Mouse (Mus musculus) liver, embryonic 14.5 days (tissue): ENCODE measurements at regions not wholly inside any gene's neighbourhood (a gene's known extent, or its start where the extent isn't known, plus 50 kb on each side); places are given as distances from the start of the nearest gene placed in this dataset.

Experiments
- ATAC-seq: fragments of 200-750 bp; cut with Nextera tagmentation; 2 replicates; pipeline ENCODE4 v1.8.0; 2017; ENCODE audit warnings: moderate number of reproducible peaks, mild to moderate bottlenecking, moderate library complexity; ENCODE audit not compliant: insufficient read depth
- DNase-seq, 3 experiments: peaks; one replicate each; pipeline ENCODE4 v3.0.0-alpha.2; 2012 to 2013; ENCODE audit warnings: low read depth in 3 of 3, low spot score in 3 of 3
- H3K27ac ChIP-seq: fragments of 300-500 bp; sonication (generic); 2 replicates; pipeline ENCODE4 v1.5.1; 2014; ENCODE audit warnings: moderate library complexity, mild to moderate bottlenecking, control low read depth, inconsistent platforms
- H3K27me3 ChIP-seq: fragments of 300-500 bp; sonication (generic); 2 replicates; pipeline ENCODE4 v1.6.1; 2014; ENCODE audit warnings: mild to moderate bottlenecking, low read length, moderate library complexity; ENCODE audit not compliant: control insufficient read depth, insufficient read depth
- H3K36me3 ChIP-seq: fragments of 300-500 bp; sonication (generic); replicated peaks from 2 replicates; pipeline ENCODE4 v1.6.1; 2014; ENCODE audit warnings: low read depth; ENCODE audit not compliant: control insufficient read depth, insufficient read depth
- H3K4me1 ChIP-seq, 2 experiments: fragments of 200-500 bp in 1 of 2; fragments of 300-500 bp in 1 of 2; sonication (generic) in 1 of 2; replicated peaks; 2 replicates each; pipeline ENCODE4 v1.6.1; 2012 to 2014; ENCODE audit warnings: antibody characterized with exemption in 1 of 2, inconsistent platforms in 1 of 2, low read length in 1 of 2; ENCODE audit not compliant: control insufficient read depth in 2 of 2, insufficient read depth in 2 of 2
- H3K4me2 ChIP-seq: fragments of 300-500 bp; sonication (generic); 2 replicates; pipeline ENCODE4 v1.6.1; 2014; ENCODE audit warnings: low read depth, mild to moderate bottlenecking, control low read depth, moderate library complexity
- H3K4me3 ChIP-seq, 2 experiments: fragments of 200-500 bp in 1 of 2; fragments of 300-500 bp in 1 of 2; sonication (generic) in 1 of 2; 2 replicates each; pipeline ENCODE4 v1.5.1; 2012 to 2014; ENCODE audit warnings: low read depth in 2 of 2, low read length in 2 of 2, mild to moderate bottlenecking in 2 of 2, control low read depth in 1 of 2, inconsistent platforms in 1 of 2, moderate library complexity in 1 of 2; ENCODE audit not compliant: insufficient read depth in 1 of 2
- H3K9ac ChIP-seq: fragments of 300-500 bp; sonication (generic); replicated peaks from 2 replicates; pipeline ENCODE4 v1.6.1; 2014; ENCODE audit warnings: mild to moderate bottlenecking, control low read depth, moderate library complexity
- H3K9me3 ChIP-seq: fragments of 300-500 bp; sonication (generic); 2 replicates; pipeline ENCODE4 v1.6.1; 2016; ENCODE audit warnings: low read length, mixed read lengths; ENCODE audit not compliant: control insufficient read depth
- CTCF ChIP-seq: IDR thresholded peaks from 2 replicates; pipeline ENCODE4 v1.5.1; 2016; ENCODE audit warnings: antibody characterized with exemption, low read depth, control low read depth
- EP300 ChIP-seq: IDR thresholded peaks from 2 replicates; pipeline ENCODE4 v1.6.1; 2016; ENCODE audit warnings: antibody characterized with exemption, low read depth
- WGBS: fragments of 180-500 bp; shearing (Covaris S2); extraction: QIAGEN DNeasy Blood & Tissue Kit; methylation state at CpG from one replicate; pipeline ENCODE4 v1.1.7; 2014; ENCODE audit not compliant: insufficient replicate concordance; 5-methylcytosine and 5-hydroxymethylcytosine counted together

DNA sequence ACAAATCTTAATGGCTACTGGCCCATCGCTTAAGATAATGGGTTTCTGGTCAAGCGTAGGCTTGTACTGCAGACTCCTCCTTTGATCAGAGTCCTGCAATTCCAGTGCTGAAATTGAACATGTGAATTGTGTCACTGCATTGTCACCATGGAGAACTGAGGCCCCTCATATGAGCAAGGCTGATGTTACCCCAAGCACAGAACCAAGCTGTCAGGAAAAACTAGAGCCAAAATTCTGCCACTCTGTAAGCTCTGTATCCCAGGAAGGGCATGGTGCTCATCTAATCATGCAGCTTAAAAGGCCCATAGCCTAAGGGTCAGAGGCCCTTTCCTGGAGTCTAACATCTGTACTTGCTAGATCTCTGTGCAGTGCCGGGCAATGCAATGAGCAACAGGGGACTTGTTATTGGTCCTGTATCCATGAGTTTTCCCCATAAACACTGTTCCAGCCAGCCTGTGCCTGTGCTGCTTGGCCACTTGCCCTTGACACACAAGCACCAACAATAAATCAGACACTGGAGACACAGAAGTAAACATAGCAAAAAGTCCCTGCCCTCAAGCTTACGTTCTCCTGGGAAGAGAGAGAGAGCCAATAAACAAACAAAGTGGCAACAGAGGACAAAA lies 760.2 kb downstream of the 1700064H15Rik start:
- no peak overlapping the region for H3K4me3 ChIP-seq
- no peaks in the 10 kb centered on the region for H3K27me3 ChIP-seq
- ATAC-seq, result no peak
- no peak overlapping the region for H3K27ac ChIP-seq
- no peak overlapping the region for H3K4me2 ChIP-seq
- H3K9me3 ChIP-seq, result no peaks in the 10 kb centered on the region
- H3K9ac ChIP-seq, result no peak overlapping the region
- DNase-seq, result no peak
- H3K4me1 ChIP-seq, result no peaks in the 10 kb centered on the region
- TF ChIP-seq EP300 (no peak), CTCF (no peak)
- 63% methylated on average over 4 of the region's 4 CpGs for WGBS
- H3K36me3 ChIP-seq, result no peaks in the 10 kb centered on the region

DNA sequence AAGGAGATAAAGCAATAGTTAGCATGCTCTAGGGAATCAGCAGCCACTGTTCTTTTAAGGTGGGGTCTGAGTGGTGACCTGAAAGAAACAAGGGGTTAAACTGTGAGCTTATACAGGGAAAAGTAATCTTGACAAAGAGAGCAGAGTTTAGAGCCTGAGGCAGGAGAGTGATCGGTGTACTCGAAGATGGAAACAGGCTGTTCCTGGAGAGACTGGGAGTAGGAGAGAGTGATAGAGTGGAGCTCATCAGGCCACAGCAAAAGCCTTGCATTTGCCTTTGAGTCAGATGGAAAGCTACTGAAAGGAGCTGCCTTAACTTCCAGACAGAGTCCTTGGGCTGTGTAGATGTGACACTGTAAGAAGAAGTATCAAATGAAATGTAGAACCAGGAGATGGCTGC lies 759.7 kb downstream of the 1700064H15Rik start:
- Histone ChIP-seq H3K36me3 (no peaks in the 10 kb centered on the region), H3K27me3 (no peaks in the 10 kb centered on the region), H3K9ac (no peak overlapping the region), H3K4me3 (no peak overlapping the region), H3K27ac (no peak overlapping the region), H3K4me1 (no peaks in the 10 kb centered on the region), H3K9me3 (no peaks in the 10 kb centered on the region), H3K4me2 (no peak overlapping the region)
- WGBS, result 57% methylated on average over 2 of the region's 2 CpGs
- no peak for ATAC-seq
- no peak for TF ChIP-seq CTCF
- no peak for TF ChIP-seq EP300
- no peak for DNase-seq

DNA sequence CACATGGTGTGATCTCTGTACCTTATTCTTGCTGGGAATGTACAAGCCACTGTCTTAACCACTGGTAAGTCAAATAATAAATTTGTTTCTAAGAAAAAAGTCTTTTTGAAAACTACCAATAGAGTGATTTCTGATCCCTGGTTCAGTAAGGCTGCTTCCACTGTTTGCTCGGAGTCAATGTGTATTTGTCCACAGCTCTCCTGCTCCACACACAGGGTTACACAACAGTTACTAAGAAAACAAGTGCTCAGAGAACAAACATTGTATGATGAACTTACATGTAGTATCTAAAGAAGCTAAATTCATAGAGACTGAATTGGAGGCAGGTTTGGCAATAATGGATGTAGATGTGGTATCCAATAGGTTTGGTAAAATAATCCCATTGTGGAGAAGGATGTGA lies 751.4 kb downstream of the 1700064H15Rik start:
- no peak for TF ChIP-seq EP300
- TF ChIP-seq CTCF, result no peak
- no peaks in the 10 kb centered on the region for H3K36me3 ChIP-seq
- WGBS, result 55% methylated on average over 1 of the region's 1 CpGs
- H3K27me3 ChIP-seq, result no peaks in the 10 kb centered on the region
- H3K4me1 ChIP-seq, result peaks cover 0 to 2% of the 10 kb centered on the region in 2 experiments; a peak in 1 of 4 replicates
- H3K9ac ChIP-seq, result no peak overlapping the region
- no peak overlapping the region for H3K27ac ChIP-seq
- H3K4me2 ChIP-seq, result no peak overlapping the region
- ATAC-seq (no peak), DNase-seq (no peak)
- H3K4me3 ChIP-seq, result no peak overlapping the region
- no peaks in the 10 kb centered on the region for H3K9me3 ChIP-seq

DNA sequence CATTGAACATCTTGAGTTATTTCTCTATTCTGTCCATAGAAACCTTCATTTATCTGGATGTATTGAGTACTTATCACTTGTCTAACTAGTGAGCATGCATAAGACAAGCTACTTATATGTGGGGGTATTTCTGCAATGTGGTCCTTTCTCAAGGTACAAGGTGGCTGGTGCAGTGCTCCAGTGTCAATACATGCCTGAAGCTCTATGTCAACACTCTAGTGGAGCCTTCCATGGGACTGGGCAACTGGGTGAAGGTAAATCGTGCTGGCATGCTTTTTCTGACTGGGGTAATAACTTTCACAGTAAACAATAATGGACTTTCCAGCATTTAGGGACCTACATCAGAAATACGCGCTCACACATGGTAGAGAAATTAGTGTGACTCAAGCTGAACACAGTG lies 750.9 kb downstream of the 1700064H15Rik start:
- DNase-seq, result no peak
- H3K27me3 ChIP-seq, result no peaks in the 10 kb centered on the region
- no peak overlapping the region for H3K9ac ChIP-seq
- no peaks in the 10 kb centered on the region for H3K36me3 ChIP-seq
- H3K4me2 ChIP-seq, result no peak overlapping the region
- WGBS, result 58% methylated on average over 3 of the region's 3 CpGs
- peaks cover 0 to 2% of the 10 kb centered on the region in 2 experiments; a peak in 1 of 4 replicates for H3K4me1 ChIP-seq
- no peak for ATAC-seq
- H3K9me3 ChIP-seq, result no peaks in the 10 kb centered on the region
- H3K27ac ChIP-seq, result no peak overlapping the region
- TF ChIP-seq EP300 (no peak), CTCF (no peak)
- H3K4me3 ChIP-seq, result no peak overlapping the region

DNA sequence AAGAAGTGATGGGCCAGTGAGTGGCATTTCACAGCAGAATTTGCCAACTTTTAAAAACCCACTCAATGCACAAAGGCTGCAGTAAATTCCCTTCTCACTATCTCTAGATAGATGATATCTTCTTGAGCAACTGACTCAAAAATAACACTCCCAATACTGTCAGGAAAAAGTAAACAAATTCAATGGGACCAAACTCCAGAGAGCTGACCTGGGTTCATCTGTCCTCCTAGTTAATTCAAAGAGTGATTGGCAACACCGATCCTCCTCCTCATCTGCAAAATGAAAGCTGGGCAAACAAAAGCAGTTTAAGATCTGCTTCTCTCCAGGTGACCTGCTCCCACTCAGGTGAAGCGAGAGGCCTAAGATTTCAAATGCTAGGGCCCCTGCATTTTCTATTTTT lies 747.3 kb downstream of the 1700064H15Rik start:
- no peaks in the 10 kb centered on the region for H3K27me3 ChIP-seq
- TF ChIP-seq CTCF, result no peak
- no peak for TF ChIP-seq EP300
- no peaks in the 10 kb centered on the region for H3K36me3 ChIP-seq
- no peak overlapping the region for H3K4me2 ChIP-seq
- H3K4me3 ChIP-seq, result no peak overlapping the region
- H3K27ac ChIP-seq, result no peak overlapping the region
- H3K4me1 ChIP-seq, result peaks cover 0 to 2% of the 10 kb centered on the region in 2 experiments; a peak in 1 of 4 replicates
- no peak overlapping the region for H3K9ac ChIP-seq
- WGBS, result 53% methylated on average over 2 of the region's 2 CpGs
- no peak for ATAC-seq
- no peak for DNase-seq
- H3K9me3 ChIP-seq, result no peaks in the 10 kb centered on the region
